Comparison of ENCODE assay signal across 8 mouse cellular contexts in the genomic region with DNA sequence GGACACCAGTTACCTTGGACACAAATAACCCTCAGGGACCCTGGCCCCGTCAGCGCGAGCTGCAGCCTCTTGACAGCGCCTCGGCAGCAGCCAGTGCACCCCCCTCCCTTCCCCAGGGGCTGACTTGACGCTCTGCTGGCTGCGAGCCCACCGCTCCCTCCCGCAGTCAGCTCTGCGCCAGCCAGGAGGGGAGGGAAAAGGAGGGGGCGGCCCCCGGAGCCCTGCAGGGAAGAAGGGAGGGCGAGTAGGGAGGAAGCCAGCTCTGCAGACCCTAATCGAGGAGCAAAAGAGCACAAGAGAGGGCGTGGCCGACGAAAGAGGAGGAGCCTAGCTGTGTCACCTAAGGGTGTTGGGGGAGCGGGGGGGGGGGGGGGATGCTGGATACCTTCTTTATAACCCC. TPM values are rescaled to one million over a fixed set of nuclear protein-coding genes. Genes with fewer than 3 reads are reported as not detected.
DNase-seq lines count a peak whose midpoint lies in the region; ATAC-seq lines count a peak whose summit lies in the region.

No protein-coding gene starts in this region.

- DNase-seq in Muller cell, postnatal 12 days (ENCODE audit: inconsistent ontology term), result peak; percentile 81
- DNase-seq in cerebellum, adult 9-10 months, result peak; percentile 61
- peak; percentile 78 for DNase-seq in frontal cortex, postnatal 10 days (ENCODE audit: low spot score in 2 of 2)
- peak; percentile 73 to 79 for DNase-seq in layer of hippocampus, postnatal 10 days (ENCODE audit: low spot score in 2 of 2)
- DNase-seq in lung, postnatal 36 days, result peak; percentile 51
- DNase-seq in right cerebral cortex, postnatal 4 days, result peak; percentile 82
- no peak for DNase-seq in adipocyte (ENCODE audit: low spot score)

- peak; percentile 12 to 47 for ATAC-seq in hematopoietic stem cell, adult 5-6 weeks (replicated peaks in 1 of 2; ENCODE audit: insufficient read depth in 1 of 2, low FRiP score in 2 of 2, low TSS enrichment in 1 of 2, low read depth in 1 of 2, poor library complexity in 2 of 2, severe bottlenecking in 2 of 2)

RNA-seq across cellular contexts. Expression of a gene that starts 33.2 kb away (rescaled TPM):
- total RNA-seq in hematopoietic stem cell, adult 5-6 weeks (2017), result 7.2 and 11.1 TPM in 2 replicates
- total RNA-seq in layer of hippocampus, postnatal 10 days (2021), result 10 to 100 TPM; 19.4 to 21.1 TPM
